Mouse (Mus musculus): ENCODE measurements at regions not wholly inside any gene's neighbourhood (a gene's known extent, or its start where the extent isn't known, plus 50 kb on each side); places are given as distances from the start of the nearest gene placed in this dataset.

DNA sequence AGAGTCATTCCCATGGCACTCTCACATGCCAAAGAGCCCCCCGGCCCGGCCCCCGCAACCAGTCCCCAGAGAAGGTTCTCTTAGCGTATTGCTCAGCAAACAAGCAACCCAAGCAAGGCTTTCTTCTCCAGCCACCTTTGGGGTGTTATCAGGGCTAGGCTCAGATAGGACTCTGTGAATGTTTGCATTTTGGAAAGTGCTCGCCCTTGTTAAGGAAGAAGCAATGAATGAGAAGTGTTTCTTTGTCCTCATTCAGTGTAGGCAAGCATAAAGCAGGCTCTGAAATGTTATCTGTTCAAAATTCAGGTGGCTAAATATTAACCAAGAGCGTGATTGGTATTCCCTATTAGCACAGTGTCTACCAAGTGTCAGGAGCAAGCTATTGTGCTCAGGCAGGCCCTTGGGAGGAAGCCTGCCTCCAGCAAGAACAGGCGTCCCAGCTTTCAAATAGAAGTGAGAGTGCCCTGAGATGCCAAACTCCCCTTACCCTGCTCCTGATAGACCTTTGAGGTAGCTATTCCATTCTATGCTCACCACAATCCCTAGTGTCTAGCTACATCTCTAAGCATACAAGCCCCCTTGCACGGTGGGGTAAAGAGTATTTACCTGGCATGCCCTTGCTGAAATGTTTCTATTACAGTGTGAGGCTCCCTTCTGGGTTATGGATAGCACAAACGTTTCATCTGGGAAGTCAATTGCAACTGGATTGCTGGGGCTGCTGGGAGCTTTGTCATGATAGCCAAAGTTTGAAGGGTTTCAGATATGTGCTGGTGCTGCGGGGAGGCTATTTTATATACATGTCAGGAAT lies 191.7 kb downstream of the Fam43a start:
- WGBS, result 90% methylated on average over 10 of the region's 10 CpGs
- no peaks in the 10 kb centered on the region for H3K36me3 ChIP-seq (ENCODE audit: control insufficient read depth, insufficient read depth, low read length)
- peaks cover 12% of the 10 kb centered on the region; the same call in 1 of the 2 replicates for H3K4me1 ChIP-seq (ENCODE audit: control insufficient read depth, insufficient read depth, insufficient read length)
- no peak overlapping the region for H3K4me3 ChIP-seq (ENCODE audit: extremely low read depth, insufficient read depth, insufficient read length)
- no peak for TF ChIP-seq CTCF (IDR thresholded peaks at IDR 0.05; ENCODE audit: extremely low read depth, insufficient read depth, insufficient read length, insufficient replicate concordance)
- no peak for TF ChIP-seq POLR2A (IDR thresholded peaks at IDR 0.05; ENCODE audit: low read depth, low read length)
- H3K27me3 ChIP-seq (ENCODE audit: control insufficient read depth, insufficient read depth, low read length), result no peaks in the 10 kb centered on the region
- DNase-seq (ENCODE audit: low read depth in 1 of 2, low spot score in 2 of 2), result no peak
- no peak overlapping the region for H3K27ac ChIP-seq (ENCODE audit: insufficient read depth, low read length)

DNA sequence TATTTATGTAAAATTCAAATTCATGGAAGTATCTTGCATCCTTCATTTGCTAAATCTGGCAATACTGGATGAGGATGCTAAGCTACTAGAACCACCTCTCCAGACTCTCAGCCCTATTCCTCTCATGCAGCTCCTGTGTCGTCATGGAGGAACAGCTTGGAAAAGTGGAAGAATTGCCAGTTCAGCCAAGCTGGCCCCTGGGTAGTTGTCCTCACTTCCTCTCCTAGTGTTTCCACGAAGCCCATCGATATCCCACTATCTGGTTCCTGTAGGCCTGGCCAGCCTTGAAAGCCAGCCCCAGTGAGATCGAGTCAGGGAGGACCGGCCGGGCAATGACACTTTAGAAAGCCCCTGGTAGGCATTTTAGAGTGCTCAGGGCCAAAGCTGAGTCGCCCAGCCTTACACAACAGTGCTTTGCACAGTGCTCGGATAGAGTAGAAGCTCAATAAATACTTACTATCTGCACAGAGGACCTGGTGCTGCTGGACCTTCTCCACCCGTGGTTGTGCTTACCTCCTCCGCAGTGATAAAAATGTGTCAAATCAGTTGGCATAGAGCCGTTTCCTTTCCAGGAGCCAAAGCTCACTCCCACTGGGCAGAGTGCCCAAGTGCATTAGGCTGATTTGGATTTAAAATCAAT lies 193.3 kb downstream of the Fam43a start:
- no peaks in the 10 kb centered on the region for H3K36me3 ChIP-seq (ENCODE audit: control insufficient read depth, insufficient read depth, low read length)
- 75% methylated on average over 11 of the region's 11 CpGs for WGBS
- no peak overlapping the region for H3K4me3 ChIP-seq (ENCODE audit: extremely low read depth, insufficient read depth, insufficient read length)
- H3K27ac ChIP-seq (ENCODE audit: insufficient read depth, low read length), result no peak overlapping the region
- TF ChIP-seq CTCF (IDR thresholded peaks at IDR 0.05; ENCODE audit: extremely low read depth, insufficient read depth, insufficient read length, insufficient replicate concordance) (no peak), POLR2A (IDR thresholded peaks at IDR 0.05; ENCODE audit: low read depth, low read length) (no peak)
- peaks cover 7% of the 10 kb centered on the region; the same call in 1 of the 2 replicates for H3K4me1 ChIP-seq (ENCODE audit: control insufficient read depth, insufficient read depth, insufficient read length)
- no peak for DNase-seq (ENCODE audit: low read depth in 1 of 2, low spot score in 2 of 2)
- H3K27me3 ChIP-seq (ENCODE audit: control insufficient read depth, insufficient read depth, low read length), result no peaks in the 10 kb centered on the region

DNA sequence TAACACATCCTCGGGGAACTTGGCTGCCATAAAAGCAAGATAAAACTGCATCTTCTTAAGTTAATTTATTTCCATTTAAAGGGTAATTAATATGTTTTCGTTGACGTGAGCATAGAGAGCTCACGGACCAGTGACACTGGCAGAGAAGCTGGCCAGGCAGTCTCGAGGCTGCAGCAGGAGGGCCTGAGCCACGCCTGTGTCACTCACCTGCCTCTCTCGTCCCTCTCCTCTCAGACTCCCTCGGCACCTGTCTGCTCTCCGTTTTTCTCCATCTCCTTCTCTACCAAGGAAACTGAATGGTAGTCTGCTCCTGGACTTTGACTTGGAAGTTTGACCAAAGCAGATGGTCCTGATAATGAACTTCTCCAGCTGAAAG lies 193.8 kb downstream of the Fam43a start:
- TF ChIP-seq CTCF (IDR thresholded peaks at IDR 0.05; ENCODE audit: extremely low read depth, insufficient read depth, insufficient read length, insufficient replicate concordance) (no peak), POLR2A (IDR thresholded peaks at IDR 0.05; ENCODE audit: low read depth, low read length) (no peak)
- H3K27ac ChIP-seq (ENCODE audit: insufficient read depth, low read length), result no peak overlapping the region
- DNase-seq (ENCODE audit: low read depth in 1 of 2, low spot score in 2 of 2), result no peak
- peaks cover 2% of the 10 kb centered on the region; the same call in 1 of the 2 replicates for H3K4me1 ChIP-seq (ENCODE audit: control insufficient read depth, insufficient read depth, insufficient read length)
- no peak overlapping the region for H3K4me3 ChIP-seq (ENCODE audit: extremely low read depth, insufficient read depth, insufficient read length)
- no peaks in the 10 kb centered on the region for H3K36me3 ChIP-seq (ENCODE audit: control insufficient read depth, insufficient read depth, low read length)
- no peaks in the 10 kb centered on the region for H3K27me3 ChIP-seq (ENCODE audit: control insufficient read depth, insufficient read depth, low read length)
- 82% methylated on average over 9 of the region's 9 CpGs for WGBS

DNA sequence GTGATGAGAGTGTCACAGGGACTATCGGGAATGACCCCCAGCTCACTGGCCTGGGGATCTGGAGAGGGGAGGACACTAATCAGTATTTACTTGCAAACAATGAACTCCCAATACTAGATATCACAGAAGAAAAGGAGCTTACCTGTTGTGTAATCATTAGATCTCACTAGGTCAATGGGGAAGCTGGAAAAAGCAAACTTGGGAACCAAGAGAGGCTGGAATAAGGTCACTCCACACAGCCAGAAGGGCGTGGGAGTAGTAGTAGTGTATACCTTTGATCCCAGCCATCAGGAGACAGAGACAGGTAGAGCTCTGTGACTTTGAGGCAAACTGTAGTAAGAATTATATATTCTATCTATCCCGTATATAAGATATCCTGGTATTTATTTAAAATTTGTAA lies 194.3 kb downstream of the Fam43a start:
- H3K4me1 ChIP-seq (ENCODE audit: control insufficient read depth, insufficient read depth, insufficient read length), result no peaks in the 10 kb centered on the region; the same call in 1 of the 2 replicates
- H3K27ac ChIP-seq (ENCODE audit: insufficient read depth, low read length), result no peak overlapping the region
- H3K36me3 ChIP-seq (ENCODE audit: control insufficient read depth, insufficient read depth, low read length), result no peaks in the 10 kb centered on the region
- no peak for DNase-seq (ENCODE audit: low read depth in 1 of 2, low spot score in 2 of 2)
- H3K27me3 ChIP-seq (ENCODE audit: control insufficient read depth, insufficient read depth, low read length), result no peaks in the 10 kb centered on the region
- no peak overlapping the region for H3K4me3 ChIP-seq (ENCODE audit: extremely low read depth, insufficient read depth, insufficient read length)
- 92% methylated on average over 3 of the region's 3 CpGs for WGBS
- no peak for TF ChIP-seq CTCF (IDR thresholded peaks at IDR 0.05; ENCODE audit: extremely low read depth, insufficient read depth, insufficient read length, insufficient replicate concordance)
- no peak for TF ChIP-seq POLR2A (IDR thresholded peaks at IDR 0.05; ENCODE audit: low read depth, low read length)

DNA sequence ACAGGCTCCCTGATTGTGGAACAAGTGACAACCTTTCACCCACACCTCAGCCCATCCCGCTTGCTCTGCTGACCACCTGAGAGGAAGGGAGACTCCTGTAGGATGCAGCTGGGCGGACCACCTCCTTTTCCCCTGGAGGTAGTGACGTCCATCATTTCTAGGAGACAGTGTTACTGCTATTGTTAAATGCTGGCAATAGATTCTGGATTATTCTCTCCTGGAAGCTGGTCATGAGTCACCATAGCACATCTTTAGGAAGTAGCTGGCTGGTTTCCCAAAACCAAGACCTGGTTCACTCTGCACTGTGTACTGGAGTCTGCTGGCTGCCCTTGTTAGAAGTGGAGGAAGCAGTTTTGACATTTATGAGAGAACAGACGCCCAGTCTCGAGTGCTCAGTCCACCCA lies 196.0 kb downstream of the Fam43a start:
- H3K4me3 ChIP-seq (ENCODE audit: extremely low read depth, insufficient read depth, insufficient read length), result no peak overlapping the region
- H3K27me3 ChIP-seq (ENCODE audit: control insufficient read depth, insufficient read depth, low read length), result no peaks in the 10 kb centered on the region
- H3K36me3 ChIP-seq (ENCODE audit: control insufficient read depth, insufficient read depth, low read length), result no peaks in the 10 kb centered on the region
- H3K4me1 ChIP-seq (ENCODE audit: control insufficient read depth, insufficient read depth, insufficient read length), result no peaks in the 10 kb centered on the region
- WGBS, result 75% methylated on average over 5 of the region's 5 CpGs
- H3K27ac ChIP-seq (ENCODE audit: insufficient read depth, low read length), result no peak overlapping the region
- no peak for TF ChIP-seq POLR2A (IDR thresholded peaks at IDR 0.05; ENCODE audit: low read depth, low read length)
- TF ChIP-seq CTCF (IDR thresholded peaks at IDR 0.05; ENCODE audit: extremely low read depth, insufficient read depth, insufficient read length, insufficient replicate concordance), result no peak
- no peak for DNase-seq (ENCODE audit: low read depth in 1 of 2, low spot score in 2 of 2)

DNA sequence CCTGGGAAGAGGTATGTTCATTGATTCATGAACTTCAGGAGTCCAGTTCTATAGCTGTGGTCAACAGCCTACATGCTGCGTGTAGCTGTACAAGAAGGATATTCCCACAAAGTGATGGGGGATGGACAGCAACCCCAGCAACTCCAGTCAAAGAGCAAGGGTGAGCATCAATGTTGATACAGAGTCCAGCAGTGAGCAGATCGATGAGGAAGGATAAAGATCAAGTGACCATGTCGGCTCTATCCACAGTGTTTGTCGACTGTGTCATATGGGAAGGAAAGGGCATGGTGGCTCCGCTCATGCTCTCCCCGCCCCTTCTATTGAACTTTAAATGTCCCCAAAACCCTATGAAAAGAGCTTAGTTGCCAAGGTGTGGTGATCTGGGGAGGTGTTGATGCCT lies 196.6 kb downstream of the Fam43a start:
- Histone ChIP-seq H3K27ac (ENCODE audit: insufficient read depth, low read length) (no peak overlapping the region), H3K4me3 (ENCODE audit: extremely low read depth, insufficient read depth, insufficient read length) (no peak overlapping the region), H3K4me1 (ENCODE audit: control insufficient read depth, insufficient read depth, insufficient read length) (no peaks in the 10 kb centered on the region), H3K36me3 (ENCODE audit: control insufficient read depth, insufficient read depth, low read length) (no peaks in the 10 kb centered on the region), H3K27me3 (ENCODE audit: control insufficient read depth, insufficient read depth, low read length) (no peaks in the 10 kb centered on the region)
- WGBS, result 89% methylated on average over 6 of the region's 6 CpGs
- DNase-seq (ENCODE audit: low read depth in 1 of 2, low spot score in 2 of 2), result no peak
- TF ChIP-seq CTCF (IDR thresholded peaks at IDR 0.05; ENCODE audit: extremely low read depth, insufficient read depth, insufficient read length, insufficient replicate concordance) (no peak), POLR2A (IDR thresholded peaks at IDR 0.05; ENCODE audit: low read depth, low read length) (no peak)

DNA sequence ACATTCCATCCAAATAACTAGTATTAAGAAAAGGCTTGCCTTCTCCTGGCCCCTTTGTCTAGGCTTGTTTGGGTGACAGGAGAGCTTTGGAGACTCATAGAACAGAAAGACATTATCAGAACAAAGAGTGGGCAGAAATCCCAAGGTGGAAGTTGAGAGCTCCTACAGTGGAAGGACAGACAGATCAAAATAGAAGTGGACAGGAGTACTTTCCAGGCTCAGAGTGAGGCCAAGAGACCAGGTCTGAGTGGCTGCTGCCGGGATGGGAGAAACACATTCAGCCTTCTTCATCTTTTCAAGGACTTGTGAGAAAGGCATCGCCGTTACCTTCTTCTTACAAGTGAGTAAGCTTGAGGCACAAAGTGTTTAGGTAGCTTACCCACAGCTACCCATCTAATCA lies 197.5 kb downstream of the Fam43a start:
- Histone ChIP-seq H3K27me3 (ENCODE audit: control insufficient read depth, insufficient read depth, low read length) (no peaks in the 10 kb centered on the region), H3K4me3 (ENCODE audit: extremely low read depth, insufficient read depth, insufficient read length) (no peak overlapping the region), H3K27ac (ENCODE audit: insufficient read depth, low read length) (no peak overlapping the region), H3K36me3 (ENCODE audit: control insufficient read depth, insufficient read depth, low read length) (no peaks in the 10 kb centered on the region), H3K4me1 (ENCODE audit: control insufficient read depth, insufficient read depth, insufficient read length) (no peaks in the 10 kb centered on the region)
- DNase-seq (ENCODE audit: low read depth in 1 of 2, low spot score in 2 of 2), result no peak
- no peak for TF ChIP-seq POLR2A (IDR thresholded peaks at IDR 0.05; ENCODE audit: low read depth, low read length)
- no peak for TF ChIP-seq CTCF (IDR thresholded peaks at IDR 0.05; ENCODE audit: extremely low read depth, insufficient read depth, insufficient read length, insufficient replicate concordance)
- 92% methylated on average over 3 of the region's 3 CpGs for WGBS

Data from spleen, adult 2 months (tissue).